Mouse (Mus musculus) granulocyte monocyte progenitor cell, adult 5-6 weeks (primary cell): Measurements from ENCODE around the gene Ak2. TPM values are rescaled to one million over a fixed set of nuclear protein-coding genes. Genes with fewer than 3 reads are reported as not detected.

Experiments used
- ATAC-seq: replicated peaks from 2 replicates; pipeline ENCODE4 v1.8.0; 2016; ENCODE audit warnings: mild to moderate bottlenecking, moderate TSS enrichment, inconsistent platforms; ENCODE audit not compliant: poor library complexity, severe bottlenecking
- total RNA-seq, 2 experiments: library from RNA; stranded (forward) in 1 of 2; stranded (reverse) in 1 of 2; fragments of 200-712, 200-1000 nt in 1 of 2; fragments of >200 nt in 1 of 2; fragmentation: Nextera tagmentation in 1 of 2; gene quantifications; 2 replicates each; pipeline ENCODE4 v1.2.3; 2014 to 2017

The Ak2 gene
- total RNA-seq, 2 experiments from 2014 or later = 166 to 169 TPM

DNA sequence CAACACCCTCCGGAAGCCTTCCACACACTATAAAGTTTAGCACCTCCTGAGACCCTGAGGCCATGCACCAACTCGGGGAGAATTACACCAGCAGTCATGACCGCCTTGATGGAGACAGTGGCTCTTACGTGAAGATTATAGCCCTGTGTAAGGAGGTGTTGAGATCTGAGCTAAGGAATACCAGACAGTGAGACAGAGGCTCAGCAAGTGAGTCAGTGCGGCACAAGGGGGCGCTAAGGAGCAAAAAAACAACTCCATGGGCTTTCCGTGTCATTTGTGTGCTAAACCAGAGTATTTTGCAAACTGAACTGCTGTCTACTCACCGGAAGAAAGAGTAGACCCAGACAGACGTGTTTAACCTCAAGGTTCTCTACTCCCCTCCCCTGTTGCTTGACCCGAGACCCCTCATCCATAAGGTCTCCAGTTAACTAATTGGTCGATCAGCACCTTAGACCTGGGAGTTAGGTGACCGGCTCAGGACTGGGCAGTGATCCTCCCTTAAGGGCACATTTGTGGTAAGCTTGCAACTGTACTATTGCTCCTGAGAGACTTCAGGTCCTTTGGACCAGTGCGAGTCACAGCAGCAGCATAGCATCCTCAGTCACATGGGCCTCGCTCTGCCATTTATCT, 20.6 kb upstream of the Ak2 start:
- peak; percentile 75 for ATAC-seq

DNA sequence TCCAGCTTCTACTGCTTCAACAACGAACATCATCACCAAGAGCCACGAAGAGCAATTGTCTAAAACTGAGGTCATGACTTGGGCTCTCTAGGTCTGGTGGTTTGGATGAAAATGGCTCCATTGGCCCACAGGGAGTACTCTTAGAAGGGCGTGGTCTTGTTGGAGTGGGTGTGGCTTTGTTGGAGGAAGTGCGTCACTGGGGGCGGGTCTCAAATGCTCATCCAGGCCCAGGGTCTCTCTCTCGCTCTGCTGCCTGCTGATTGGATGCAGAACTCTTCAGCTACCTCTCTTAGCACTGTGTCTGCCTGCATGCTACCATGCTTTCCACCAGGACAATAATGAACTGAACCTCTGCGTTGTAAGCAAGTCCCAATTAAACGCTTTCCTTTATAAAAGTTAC, 17.1 kb upstream of the Ak2 start:
- peak; percentile 41 for ATAC-seq

GRCm38 (mm10) chr4:128976577-128976976, 15.2 kb upstream of the Ak2 start:
- ATAC-seq = peak; percentile 6; the same call in 1 of the 2 replicates

GRCm38 (mm10) chr4:128977217-128977616, 14.5 kb upstream of the Ak2 start:
- no peak for ATAC-seq

GRCm38 (mm10) chr4:128978634-128979033, 13.1 kb upstream of the Ak2 start:
- ATAC-seq = no peak

- ATAC-seq = peak; percentile 63
Measured at GRCm38 (mm10) chr4:128980890-128981832, 10.6 kb upstream of the Ak2 start.

DNA sequence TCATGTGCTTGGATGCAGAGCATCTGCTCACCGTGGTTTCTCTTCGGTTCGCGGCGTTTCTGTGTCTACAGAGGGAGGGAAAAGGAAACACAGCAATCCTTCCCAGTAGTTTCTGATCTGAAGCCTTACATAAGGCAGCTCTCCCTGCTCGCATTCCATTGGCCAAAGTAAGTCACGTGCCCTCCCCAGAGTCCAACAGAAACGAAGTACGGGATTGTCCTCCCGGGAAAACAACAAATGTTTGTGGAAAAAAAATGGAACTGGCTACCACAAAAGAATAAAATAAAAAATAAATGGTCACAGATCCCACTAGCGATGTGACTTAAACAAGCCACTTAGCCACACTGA, 10.0 kb upstream of the Ak2 start:
- ATAC-seq = 0 out of 2 replicates have a peak, but pooled peaks have one; percentile 0

GRCm38 (mm10) chr4:128983151-128983550, 8.6 kb upstream of the Ak2 start:
- no peak for ATAC-seq

DNA sequence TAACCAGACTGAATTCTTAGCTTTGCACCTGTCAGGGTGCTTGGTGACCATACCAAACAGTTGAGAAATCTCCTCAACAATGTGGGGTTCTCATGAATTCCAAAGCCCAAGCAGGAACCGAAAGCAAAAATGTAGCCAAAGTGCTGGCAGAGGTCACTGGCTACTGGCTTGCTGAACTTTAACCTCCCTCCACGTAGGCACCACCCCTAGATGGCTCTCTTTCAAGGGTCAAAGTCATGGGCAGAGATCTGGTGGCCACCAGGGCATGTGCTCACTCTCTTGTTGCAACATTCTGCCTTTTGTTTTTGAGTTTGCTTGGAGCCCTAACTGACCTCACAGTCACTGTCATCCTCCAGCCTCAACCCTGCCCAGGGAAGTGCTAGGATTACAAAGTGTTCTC, 8.1 kb upstream of the Ak2 start:
- peak; percentile 51 for ATAC-seq

- no peak for ATAC-seq
Measured at GRCm38 (mm10) chr4:128984600-128984999, 7.2 kb upstream of the Ak2 start.

GRCm38 (mm10) chr4:128988911-128989310, 2.8 kb upstream of the Ak2 start:
- no peak for ATAC-seq

DNA sequence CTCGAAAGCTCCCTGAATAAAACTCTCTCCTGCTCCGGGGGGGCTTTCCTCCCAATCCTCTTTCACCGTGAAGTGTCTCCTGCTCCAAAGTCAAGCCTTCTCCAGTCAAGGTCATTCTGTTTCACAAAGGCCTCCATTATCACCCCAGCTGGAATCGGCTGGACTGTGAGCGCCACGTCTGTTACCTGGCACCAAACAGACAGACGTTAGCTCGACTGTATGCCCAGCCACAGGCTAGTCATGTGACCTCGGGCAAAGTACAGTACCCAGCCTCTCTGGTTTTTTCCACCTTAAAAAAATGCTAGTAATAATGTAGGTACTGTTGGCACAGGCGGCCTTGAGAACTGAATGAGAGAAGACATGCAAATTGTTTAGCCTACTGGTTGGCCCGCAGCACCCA, 2.1 kb upstream of the Ak2 start:
- no peak for ATAC-seq

DNA sequence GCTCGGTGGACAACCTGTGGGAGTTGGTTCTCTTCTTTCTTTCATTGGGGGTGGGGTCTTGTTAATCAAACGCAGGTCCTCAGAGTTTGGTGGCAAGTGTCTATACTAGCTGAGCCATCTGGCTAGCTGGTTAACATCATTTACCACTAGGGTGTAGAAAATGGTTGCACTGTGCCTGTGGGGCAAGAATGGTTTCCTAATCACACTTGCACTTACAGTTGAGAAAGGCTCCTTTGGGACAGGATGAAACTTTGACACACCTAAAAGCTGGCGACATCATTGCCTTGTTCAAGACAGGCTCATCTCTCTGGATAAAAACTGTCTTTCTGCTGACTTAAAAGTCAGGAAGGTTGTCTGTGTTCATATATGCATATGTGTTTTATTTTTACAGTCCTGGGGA, 418 bp downstream of the Ak2 start:
- peak; percentile 60 for ATAC-seq

DNA sequence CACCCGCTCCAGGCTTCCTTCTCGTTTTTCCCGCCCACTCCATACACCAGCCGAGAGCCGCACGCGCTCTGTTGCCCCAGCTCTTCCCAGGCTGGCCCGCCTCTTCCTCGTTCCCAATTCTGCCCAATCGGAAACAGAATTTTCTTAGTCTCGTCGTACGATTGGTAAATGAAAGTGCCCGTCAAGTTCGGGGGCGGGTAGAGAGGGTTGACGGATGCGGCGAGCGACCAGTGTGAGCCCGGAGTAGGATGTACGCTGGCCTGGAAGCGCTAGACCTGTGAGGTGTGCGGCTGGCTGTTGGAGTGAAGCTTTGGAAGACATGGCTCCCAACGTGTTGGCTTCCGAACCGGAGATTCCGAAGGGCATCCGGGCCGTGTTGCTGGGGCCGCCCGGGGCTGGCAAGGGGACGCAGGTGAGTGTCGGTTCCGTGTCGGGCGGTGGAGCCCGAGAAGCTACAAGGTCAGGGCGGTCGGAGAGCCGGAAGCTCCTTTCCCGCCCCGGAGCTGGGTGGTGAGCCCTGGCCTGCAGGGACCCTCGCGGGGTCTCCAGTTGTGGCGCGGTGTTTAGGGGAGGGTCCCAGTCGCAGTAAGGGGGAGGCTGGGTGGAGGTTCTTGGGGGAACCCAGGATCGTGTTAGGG, 1.4 kb downstream of the Ak2 start:
- ATAC-seq = peak; percentile 92

GRCm38 (mm10) chr4:128993675-128994074, 1.9 kb downstream of the Ak2 start:
- no peak for ATAC-seq

DNA sequence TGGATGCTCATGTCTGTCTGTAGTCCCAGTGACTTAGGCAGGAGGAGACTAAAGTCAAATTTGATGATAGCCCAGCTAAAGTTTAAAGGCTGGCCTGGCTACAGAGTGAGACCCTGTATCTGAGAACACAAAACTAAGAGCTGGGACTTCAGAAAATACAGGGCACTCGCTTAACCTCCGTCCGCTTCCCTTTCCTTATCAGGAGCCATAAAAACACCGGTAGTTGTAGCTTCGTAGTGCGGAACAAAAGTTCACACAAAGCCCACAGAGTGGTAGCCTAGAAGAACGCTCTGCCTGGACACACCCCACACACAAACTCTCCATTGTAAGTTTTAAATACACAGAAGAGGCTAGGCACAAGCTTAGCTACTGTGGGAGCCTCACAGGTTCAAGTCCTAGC, 3.5 kb downstream of the Ak2 start:
- no peak for ATAC-seq

- no peak for ATAC-seq
Measured at GRCm38 (mm10) chr4:128997258-128997657, 5.5 kb downstream of the Ak2 start.

- ATAC-seq = no peak
Measured at GRCm38 (mm10) chr4:128998401-128998800, 6.6 kb downstream of the Ak2 start.

DNA sequence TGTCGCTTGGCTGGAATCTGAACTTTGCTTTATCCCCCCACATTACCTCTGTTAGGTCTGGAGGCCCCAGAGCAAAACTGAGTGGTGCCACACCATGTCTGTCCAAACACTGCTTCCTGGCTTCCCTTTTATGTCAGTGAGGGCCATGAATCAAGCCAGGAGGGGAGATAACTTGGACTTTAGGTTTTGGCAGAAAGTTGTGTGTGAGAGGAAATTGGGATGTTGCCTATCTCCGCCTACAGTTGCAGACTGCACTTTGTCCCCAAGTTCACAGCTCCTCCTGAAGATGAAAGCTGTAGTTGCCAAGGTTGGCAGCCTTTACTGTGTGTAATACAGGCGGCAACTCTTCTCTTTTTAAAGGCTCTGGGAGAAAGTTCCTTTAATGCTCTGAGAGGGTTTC, 9.0 kb downstream of the Ak2 start:
- no peak for ATAC-seq

DNA sequence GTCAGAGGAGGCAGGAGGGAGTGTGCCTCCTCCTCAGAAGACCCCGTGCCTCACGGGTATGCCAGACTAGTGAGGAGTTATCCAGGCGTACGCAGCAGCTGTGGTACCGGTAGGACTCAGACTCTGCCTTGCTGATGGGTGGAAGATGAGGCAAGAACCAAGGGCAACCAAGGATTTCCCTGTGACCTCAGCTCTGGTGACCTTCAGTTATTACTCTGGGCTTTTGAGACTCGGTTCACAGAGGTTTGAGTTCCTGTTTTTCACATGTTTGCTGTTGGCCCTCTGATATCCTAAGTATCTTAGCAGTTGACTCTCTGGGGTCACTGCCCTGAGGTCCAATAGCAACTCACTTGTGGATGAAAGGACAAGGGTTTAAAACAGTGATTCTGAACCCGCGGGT, 12.0 kb downstream of the Ak2 start:
- peak; percentile 60 for ATAC-seq

GRCm38 (mm10) chr4:129008006-129008519, 16.3 kb downstream of the Ak2 start:
- no peak for ATAC-seq
